Mouse (Mus musculus): ENCODE data around the gene Tmem230.
A peak's percentile ranks its signal among the peaks of the same experiment; 100 is the strongest.
"Not testable (repeated sequence)": the region's sequence is repeated elsewhere in the genome, so short reads cannot be mapped to it uniquely, and the experiment has no call there.

Gene Tmem230

DNA sequence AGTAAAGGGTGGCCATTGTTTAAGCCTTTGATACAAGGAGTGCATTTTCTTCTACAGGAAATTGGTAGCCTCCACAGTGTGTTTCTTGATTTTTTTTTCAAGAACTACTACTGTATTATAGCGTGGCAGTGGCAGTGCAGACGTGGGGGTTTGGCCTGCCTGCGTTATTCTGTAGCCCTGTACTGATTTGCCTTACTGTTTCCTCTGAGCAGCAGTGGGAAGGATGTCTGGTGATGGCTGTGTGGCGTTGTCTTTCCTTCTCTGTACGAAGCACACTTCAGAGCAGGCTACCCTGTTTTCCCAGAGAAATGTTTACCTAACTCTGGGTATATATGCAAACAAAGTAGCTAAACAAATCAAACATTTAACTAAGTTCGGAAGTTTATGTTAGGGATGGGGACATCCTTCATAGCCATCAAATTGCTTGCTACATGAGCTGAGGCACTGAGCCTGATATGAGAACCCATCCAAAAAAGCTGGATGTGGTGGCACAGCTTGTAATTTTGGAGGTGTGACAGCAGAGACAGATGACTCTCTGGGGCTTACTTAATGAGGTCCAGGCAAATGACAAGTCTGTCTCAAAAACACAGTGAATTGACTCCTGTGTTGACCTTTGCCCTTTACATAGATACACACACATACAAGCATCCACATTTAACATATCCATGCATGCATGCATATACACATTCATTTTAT is 25.2 kb upstream of the Tmem230 start:
- DNase-seq (ENCODE audit: low spot score in 2 of 2): no peak

DNA sequence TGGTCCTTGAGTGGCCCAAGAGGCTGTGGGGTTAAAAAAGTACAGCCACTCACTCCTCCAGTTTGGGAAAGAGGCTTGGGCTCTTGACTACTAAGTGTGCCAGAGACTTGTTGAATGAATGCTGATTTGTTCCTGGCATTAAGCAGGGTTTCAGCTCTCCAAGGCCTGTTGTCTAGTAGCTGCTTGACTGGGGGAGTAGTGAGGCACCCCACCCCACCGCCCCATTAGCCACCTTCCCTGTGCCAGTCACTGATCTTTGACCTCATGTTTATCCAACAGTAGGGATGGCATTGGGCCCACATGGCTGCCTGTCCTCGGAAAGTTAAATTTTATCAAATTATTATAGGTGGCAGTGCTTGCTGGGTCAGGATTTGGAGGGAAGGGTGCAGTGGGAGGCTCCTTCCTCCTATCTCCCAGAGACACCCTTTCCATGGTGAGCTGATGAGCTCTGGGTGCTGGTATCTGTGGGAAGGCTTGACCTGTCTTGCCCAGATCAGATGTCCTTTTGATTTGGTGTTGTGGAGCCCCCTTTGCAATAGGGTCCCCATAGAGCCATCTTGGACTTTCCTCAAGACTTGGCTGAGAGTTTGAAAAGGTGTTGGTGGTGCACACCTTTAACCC is 22.8 kb upstream of the Tmem230 start:
- DNase-seq (ENCODE audit: low spot score in 2 of 2): no peak

- no peak for DNase-seq (ENCODE audit: low spot score in 2 of 2)
Observed at GRCm38 (mm10) chr2:132269217-132269616, 21.6 kb upstream of the Tmem230 start.

DNA sequence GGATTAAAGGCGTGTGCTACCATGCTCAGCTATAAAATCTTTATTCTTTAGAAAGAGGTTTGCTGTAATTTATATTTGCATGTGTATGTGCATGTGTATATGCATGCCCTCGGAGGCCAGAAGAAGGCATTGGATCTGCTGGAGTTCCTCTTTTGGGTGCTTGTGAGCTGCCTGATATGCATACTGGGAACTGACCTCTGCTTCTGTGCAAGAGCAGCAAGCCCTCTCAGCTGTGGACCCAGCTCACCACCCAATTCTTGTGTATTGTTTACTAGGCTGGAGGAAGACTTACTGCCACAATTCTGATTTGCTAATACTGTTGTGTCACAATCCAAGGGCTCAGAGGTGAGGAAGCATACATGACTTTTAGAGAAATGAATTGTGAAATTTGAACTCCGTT is 18.5 kb upstream of the Tmem230 start:
- no peak for DNase-seq (ENCODE audit: low spot score in 2 of 2)

GRCm38 (mm10) chr2:132265196-132265595 is 17.6 kb upstream of the Tmem230 start:
- DNase-seq (ENCODE audit: low spot score in 2 of 2): no peak

- no peak for DNase-seq (ENCODE audit: low spot score in 2 of 2)
Observed at GRCm38 (mm10) chr2:132264266-132264710, 16.7 kb upstream of the Tmem230 start.

- no peak for DNase-seq (ENCODE audit: low spot score in 2 of 2)
Observed at GRCm38 (mm10) chr2:132263421-132264265, 16.0 kb upstream of the Tmem230 start.

- DNase-seq (ENCODE audit: low spot score in 2 of 2): peak; percentile 99
Observed at GRCm38 (mm10) chr2:132262879-132263398, 15.3 kb upstream of the Tmem230 start, which contains the start of gene Cds2. Gene Cds2 (plus strand): TSS chr2:132263148.

DNA sequence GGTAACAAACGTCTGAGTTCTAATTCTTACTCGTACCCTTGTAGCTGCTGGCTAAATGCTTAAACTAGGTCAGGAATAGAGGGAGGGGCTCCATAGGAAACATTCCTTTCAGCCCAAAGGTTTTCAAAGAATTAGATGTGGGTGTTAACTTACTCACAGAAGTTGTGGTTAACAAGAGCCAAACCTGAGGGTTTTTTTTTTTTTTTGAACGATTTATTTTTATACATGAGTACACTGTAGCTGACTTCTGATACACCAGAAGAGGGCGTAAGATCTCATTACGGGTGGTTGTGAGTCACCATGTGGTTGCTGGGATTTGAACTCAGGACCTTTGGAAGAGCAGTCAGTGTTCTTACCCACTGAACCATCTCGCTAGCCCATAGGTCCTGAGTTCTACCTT is 14.6 kb upstream of the Tmem230 start:
- DNase-seq (ENCODE audit: low spot score in 2 of 2): no peak

- DNase-seq (ENCODE audit: low spot score in 2 of 2): no peak
Observed at GRCm38 (mm10) chr2:132260601-132261000, 13.0 kb upstream of the Tmem230 start.

- DNase-seq (ENCODE audit: low spot score in 2 of 2): no peak
Observed at GRCm38 (mm10) chr2:132257350-132258068, 9.9 kb upstream of the Tmem230 start.

GRCm38 (mm10) chr2:132253603-132254002 is 6.0 kb upstream of the Tmem230 start:
- DNase-seq (ENCODE audit: low spot score in 2 of 2): no peak

DNA sequence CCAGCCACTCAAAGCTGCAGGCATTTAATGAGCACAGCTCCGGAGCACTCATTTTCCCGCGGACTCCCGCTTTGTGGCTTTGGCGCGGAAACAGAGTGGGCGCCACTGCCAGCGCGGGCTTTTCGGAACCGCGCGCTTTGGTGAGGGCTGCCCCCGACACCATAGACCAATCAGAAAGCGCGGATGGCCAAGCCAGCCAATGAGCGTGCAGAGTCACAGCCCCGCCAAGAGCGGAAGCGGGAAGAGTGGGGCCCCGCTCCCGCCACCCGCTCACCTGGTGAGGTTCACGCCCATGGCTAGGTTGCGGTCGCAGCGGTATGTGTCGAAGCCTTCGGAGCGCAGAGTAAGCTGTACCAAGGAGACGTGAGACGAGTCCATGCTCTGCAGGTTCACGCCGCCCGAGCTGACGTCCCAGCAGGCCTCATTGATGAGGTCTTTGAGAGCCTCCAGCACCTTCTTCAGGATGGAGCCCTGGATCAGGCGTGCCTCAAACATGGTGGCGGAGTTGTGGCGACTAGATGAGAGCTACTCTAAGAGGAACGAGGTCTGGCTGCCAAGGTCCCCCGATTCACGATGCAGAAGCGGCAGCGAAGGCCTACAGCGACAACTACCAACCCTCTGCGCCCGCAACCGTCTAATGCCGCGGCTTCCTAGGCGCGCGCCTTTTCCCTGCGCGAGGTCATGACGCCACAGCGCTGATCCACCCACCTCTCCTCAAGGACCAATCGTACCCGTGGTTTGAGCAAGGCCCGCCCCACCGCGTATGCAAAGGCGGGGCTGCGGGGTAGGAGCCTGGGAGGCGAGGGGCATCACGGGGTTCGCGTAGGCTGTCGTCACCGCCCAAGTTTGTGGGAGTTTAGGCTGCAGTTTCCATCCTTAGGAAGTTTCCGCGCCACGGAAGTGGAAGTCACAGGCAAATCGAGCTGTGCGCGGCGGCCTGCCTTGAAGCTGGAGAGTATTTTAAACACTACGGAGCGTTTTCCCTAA is 5.2 kb upstream of the Tmem230 start, which contains the start of gene Pcna:
Pcna (minus strand) TSS at position 773 of the 987 bp plus-strand sequence.
- peak; percentile 96 to 98 for DNase-seq (ENCODE audit: low spot score in 2 of 2)

DNA sequence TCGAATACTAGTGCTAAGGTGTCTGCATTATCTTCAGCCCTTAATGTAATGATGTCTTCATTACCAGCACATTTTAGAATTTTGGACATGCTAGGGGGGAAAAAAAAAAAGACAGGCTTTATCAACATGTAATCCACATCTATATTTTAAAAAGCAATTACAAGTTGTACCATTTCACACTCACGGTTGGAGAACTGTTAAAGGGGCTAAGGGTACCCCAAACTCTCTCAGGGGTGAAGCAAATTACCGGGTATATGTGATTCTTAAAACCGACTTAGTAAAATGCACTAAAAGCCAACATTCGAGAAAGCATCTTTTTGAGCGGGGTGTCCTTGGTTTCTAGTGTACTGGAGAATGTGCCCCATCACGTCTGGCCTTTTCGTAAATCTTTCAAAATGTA is 4.3 kb upstream of the Tmem230 start:
- no peak for DNase-seq (ENCODE audit: low spot score in 2 of 2)

DNA sequence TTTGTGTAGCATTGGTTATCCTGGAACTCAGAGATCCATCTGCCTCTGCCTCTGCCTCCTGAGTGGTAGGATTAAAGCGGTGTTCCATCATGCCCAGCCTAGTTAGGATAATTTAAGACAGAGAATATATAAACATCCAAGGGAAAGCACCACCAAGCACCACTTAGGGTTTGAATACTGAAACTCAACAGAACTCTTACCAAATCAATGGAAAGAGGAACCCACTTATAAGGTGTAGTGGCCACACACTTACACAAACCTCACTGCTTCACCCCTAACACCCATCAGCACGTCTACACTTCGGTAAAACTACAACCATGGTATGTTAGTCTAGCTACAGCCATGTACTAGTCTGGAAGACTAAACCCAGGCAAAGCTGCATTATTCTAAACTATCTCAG is 4.2 kb downstream of the Tmem230 start:
- no peak for DNase-seq (ENCODE audit: low spot score in 2 of 2)

GRCm38 (mm10) chr2:132240457-132240856 is 7.2 kb downstream of the Tmem230 start:
- DNase-seq (ENCODE audit: low spot score in 2 of 2): peak in 1 of 2 experiments; percentile 62

GRCm38 (mm10) chr2:132239434-132239833 is 8.2 kb downstream of the Tmem230 start:
- DNase-seq (ENCODE audit: low spot score in 2 of 2): not testable (repeated sequence)

GRCm38 (mm10) chr2:132235975-132236374 is 11.6 kb downstream of the Tmem230 start:
- no peak for DNase-seq (ENCODE audit: low spot score in 2 of 2)

DNA sequence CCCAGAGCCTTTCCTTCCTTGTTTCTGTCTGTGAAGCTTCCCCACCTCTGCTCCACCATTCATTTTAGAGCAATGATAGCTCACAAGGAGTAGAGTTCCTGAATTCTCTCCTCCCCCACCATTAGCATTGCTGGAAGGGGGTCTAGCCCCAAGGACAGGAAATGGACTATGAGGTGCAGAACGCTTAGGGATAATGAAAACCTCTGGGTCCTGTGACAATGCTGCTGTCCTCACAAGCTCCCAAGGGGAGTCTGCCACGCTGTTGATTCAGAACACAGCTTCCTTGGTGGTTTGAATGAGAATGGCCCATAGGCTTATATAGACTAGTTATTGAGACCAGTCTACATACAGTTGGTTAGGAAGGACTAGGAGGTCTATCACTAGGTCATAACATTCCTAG is 12.3 kb downstream of the Tmem230 start:
- no peak for DNase-seq (ENCODE audit: low spot score in 2 of 2)

All from urinary bladder, postnatal 4 days (tissue).